Mouse (Mus musculus): ENCODE results near the gene Suz12. TPM values are rescaled to one million over a fixed set of nuclear protein-coding genes. Genes with fewer than 3 reads are reported as not detected.
A peak's percentile ranks its signal among the peaks of the same experiment; 100 is the strongest.
"Not testable (repeated sequence)": the region's sequence is repeated elsewhere in the genome, so short reads cannot be mapped to it uniquely, and the experiment has no call there.

Suz12 gene
- polyA plus RNA-seq, 1 experiment from 2014 or later, result 22.5 TPM

DNA sequence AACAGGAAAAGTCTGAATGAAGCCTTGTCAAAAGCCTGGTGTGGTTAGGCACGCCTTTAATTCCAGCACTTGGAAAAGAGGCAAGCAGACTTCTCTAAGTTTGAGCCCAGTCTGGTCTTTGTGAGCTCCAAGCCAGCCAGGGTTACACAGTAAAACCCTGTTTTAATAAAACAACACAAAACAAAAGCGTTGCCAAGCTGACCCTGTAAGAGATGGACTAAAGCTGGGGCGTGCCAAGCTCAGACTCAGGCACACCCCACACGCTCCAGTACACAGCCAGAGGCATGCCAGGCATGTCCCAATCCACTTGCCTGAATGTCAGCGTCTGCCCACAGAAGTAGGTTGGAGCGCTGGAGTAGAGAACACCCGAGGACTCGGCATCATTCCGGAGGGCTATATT lies 63.2 kb downstream of the Suz12 start:
- 90% methylated on average over 9 of the region's 9 CpGs for WGBS
- ATAC-seq, result no peak
- no peaks in the 10 kb centered on the region for H3K27me3 ChIP-seq
- H3K9me3 ChIP-seq, result no peaks in the 10 kb centered on the region
- H3K27ac ChIP-seq, result no peak overlapping the region
- H3K4me3 ChIP-seq (replicated peaks), result no peak overlapping the region
- H3K9ac ChIP-seq (replicated peaks), result no peak overlapping the region
- no peaks in the 10 kb centered on the region for H3K4me1 ChIP-seq (replicated peaks)
- H3K36me3 ChIP-seq, result peaks cover 37% of the 10 kb centered on the region
- no peak overlapping the region for H3K4me2 ChIP-seq (replicated peaks)

DNA sequence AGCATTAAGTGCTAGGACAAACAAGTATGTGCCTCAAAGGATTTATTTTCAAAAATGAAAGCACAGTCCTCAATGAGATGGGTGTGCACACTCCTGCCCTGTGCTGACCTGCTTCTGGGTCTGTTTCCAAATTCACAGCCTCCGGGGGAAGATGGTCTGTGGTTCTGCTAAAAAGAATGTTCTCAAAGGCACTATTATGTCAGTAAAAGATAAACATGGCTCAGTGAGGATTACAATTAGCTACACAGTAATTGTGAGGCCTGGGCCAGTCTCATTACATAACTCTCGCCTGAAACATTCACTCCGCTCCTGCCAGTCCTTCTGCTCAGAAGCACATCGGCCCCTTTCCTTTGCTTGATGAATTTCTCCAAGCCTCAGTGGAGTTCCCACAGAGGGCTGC lies 69.3 kb downstream of the Suz12 start:
- 68% methylated on average over 4 of the region's 4 CpGs for WGBS
- no peak overlapping the region for H3K4me3 ChIP-seq (replicated peaks)
- no peak for ATAC-seq
- no peaks in the 10 kb centered on the region for H3K9me3 ChIP-seq
- H3K27me3 ChIP-seq, result no peaks in the 10 kb centered on the region
- peaks cover 20% of the 10 kb centered on the region for H3K36me3 ChIP-seq
- H3K4me1 ChIP-seq (replicated peaks), result no peaks in the 10 kb centered on the region
- no peak overlapping the region for H3K4me2 ChIP-seq (replicated peaks)
- no peak overlapping the region for H3K27ac ChIP-seq
- H3K9ac ChIP-seq (replicated peaks), result no peak overlapping the region

DNA sequence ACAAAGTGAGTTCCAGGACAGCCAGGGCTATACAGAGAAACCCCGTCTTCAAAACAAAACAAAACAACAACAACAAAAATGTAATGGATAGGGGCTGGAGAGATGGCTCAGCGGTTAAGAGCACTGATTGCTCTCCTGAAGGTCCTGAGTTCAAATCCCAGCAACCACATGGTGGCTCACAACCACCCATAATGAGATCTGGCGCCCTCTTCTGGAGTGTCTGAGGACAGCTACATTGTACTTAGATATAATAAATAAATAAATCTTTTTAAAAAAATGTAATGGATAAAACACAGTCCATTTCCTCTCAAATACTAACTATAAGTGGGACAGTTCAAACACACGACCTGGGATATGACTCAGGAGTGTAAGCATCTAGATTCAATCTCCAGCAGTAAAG lies 73.5 kb downstream of the Suz12 start:
- not testable (repeated sequence) for ATAC-seq; H3K36me3 ChIP-seq; H3K4me3 ChIP-seq (replicated peaks); H3K9me3 ChIP-seq; H3K27ac ChIP-seq; H3K9ac ChIP-seq (replicated peaks); H3K4me2 ChIP-seq (replicated peaks); H3K27me3 ChIP-seq; H3K4me1 ChIP-seq (replicated peaks)
- WGBS, result 89% methylated on average over 4 of the region's 4 CpGs

DNA sequence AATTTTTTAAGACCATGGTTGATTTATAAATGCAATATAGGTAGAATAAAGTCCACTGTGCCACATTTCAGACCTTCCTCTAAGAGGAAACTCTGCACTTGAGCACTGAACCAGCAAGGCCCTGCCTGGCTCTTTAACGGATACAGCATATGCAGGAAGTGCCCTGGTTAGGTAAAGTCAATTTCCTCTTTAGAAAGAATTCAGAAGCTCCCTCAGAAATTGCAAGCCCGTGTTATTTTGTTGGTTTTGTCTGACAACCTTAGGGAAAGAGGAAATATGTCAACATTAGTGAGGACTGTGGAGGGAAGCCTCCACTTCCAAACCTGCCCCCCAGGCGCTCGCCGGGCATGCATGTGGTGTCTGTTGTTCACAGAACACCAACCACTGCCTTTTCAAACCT lies 74.7 kb downstream of the Suz12 start:
- 93% methylated on average over 5 of the region's 5 CpGs for WGBS
- no peaks in the 10 kb centered on the region for H3K4me1 ChIP-seq (replicated peaks)
- no peak for ATAC-seq

DNA sequence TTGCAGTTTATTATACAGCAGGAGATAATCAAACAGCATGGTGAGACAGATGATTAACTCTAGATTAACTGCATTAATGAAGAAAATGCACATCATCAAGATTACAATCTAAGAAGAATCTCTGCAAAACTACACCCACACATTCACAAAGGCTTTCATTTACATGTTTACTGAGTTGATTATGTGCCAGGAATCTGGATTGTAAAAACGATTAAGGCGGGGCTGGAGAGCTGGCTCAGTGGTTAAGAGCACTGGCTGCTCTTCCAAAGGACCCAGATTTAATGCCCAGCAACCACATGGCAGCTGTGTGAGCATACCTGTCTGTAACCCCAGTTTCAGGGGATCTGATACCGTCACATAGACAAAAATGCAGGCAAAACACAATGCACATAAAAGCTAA lies 76.9 kb downstream of the Suz12 start:
- ATAC-seq, result no peak

More for the DNA sequence above, 74.7 kb downstream of the Suz12 start:
- Histone ChIP-seq H3K4me2 (replicated peaks) (no peak overlapping the region), H3K36me3 (no peaks in the 10 kb centered on the region; the same call in 1 of the 2 replicates), H3K4me3 (replicated peaks) (no peak overlapping the region), H3K27me3 (no peaks in the 10 kb centered on the region), H3K9me3 (no peaks in the 10 kb centered on the region), H3K27ac (no peak overlapping the region), H3K9ac (replicated peaks) (no peak overlapping the region)

DNA sequence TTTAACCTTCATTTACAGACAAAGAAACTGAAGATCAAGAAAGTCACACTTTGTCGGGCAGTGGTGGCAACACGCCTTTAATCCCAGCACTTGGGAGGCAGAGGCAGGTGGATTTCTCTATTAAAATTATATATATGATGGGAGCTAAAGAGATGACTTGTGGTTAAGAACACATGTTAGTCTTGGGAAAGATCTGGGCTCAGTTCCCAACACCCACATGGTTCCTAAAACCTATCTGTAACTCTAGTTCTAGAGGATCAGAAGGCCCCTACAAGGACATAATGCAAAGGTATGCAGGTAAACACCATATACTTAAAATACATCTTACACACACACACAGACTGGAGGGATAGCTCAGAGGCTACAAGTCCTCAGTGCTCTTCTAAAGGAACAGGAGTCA lies 78.1 kb downstream of the Suz12 start:
- no peak overlapping the region for H3K4me2 ChIP-seq (replicated peaks)
- no peak overlapping the region for H3K27ac ChIP-seq
- no peak for ATAC-seq
- H3K4me1 ChIP-seq (replicated peaks), result no peaks in the 10 kb centered on the region
- H3K9ac ChIP-seq (replicated peaks), result no peak overlapping the region
- H3K27me3 ChIP-seq, result no peaks in the 10 kb centered on the region
- 95% methylated on average over 2 of the region's 2 CpGs for WGBS
- no peaks in the 10 kb centered on the region for H3K9me3 ChIP-seq
- H3K4me3 ChIP-seq (replicated peaks), result no peak overlapping the region
- no peaks in the 10 kb centered on the region for H3K36me3 ChIP-seq

More for the DNA sequence above, 76.9 kb downstream of the Suz12 start:
- H3K4me2 ChIP-seq (replicated peaks), result no peak overlapping the region
- WGBS, result 84% methylated on average over 3 of the region's 3 CpGs
- H3K9ac ChIP-seq (replicated peaks), result no peak overlapping the region
- no peak overlapping the region for H3K4me3 ChIP-seq (replicated peaks)
- H3K9me3 ChIP-seq, result no peaks in the 10 kb centered on the region
- no peak overlapping the region for H3K27ac ChIP-seq
- H3K4me1 ChIP-seq (replicated peaks), result no peaks in the 10 kb centered on the region
- no peaks in the 10 kb centered on the region for H3K27me3 ChIP-seq
- H3K36me3 ChIP-seq, result no peaks in the 10 kb centered on the region

DNA sequence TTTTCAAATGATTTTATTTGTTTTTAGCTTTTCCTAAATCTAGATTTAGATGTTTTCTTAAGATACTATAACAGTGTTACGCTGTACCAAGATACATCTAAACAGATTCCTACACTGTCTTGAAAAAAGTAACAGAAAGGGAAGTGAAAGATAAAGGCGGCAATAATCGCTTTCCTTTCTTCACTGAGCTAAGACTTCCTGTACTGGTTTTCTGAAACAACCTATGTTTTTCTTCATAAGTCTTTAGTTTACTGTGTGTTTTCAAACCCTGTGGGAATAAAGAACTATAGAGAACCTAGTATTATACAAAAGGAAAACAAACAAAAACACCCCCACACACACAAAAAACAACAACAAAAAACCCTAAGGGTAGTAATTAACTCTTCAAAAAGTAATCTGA lies 79.5 kb downstream of the Suz12 start:
- Histone ChIP-seq H3K9me3 (no peaks in the 10 kb centered on the region), H3K4me2 (replicated peaks) (no peak overlapping the region), H3K36me3 (no peaks in the 10 kb centered on the region), H3K4me3 (replicated peaks) (no peak overlapping the region), H3K27ac (no peak overlapping the region), H3K9ac (replicated peaks) (no peak overlapping the region), H3K27me3 (no peaks in the 10 kb centered on the region), H3K4me1 (replicated peaks) (no peaks in the 10 kb centered on the region)
- no peak for ATAC-seq
- 95% methylated on average over 3 of the region's 3 CpGs for WGBS

DNA sequence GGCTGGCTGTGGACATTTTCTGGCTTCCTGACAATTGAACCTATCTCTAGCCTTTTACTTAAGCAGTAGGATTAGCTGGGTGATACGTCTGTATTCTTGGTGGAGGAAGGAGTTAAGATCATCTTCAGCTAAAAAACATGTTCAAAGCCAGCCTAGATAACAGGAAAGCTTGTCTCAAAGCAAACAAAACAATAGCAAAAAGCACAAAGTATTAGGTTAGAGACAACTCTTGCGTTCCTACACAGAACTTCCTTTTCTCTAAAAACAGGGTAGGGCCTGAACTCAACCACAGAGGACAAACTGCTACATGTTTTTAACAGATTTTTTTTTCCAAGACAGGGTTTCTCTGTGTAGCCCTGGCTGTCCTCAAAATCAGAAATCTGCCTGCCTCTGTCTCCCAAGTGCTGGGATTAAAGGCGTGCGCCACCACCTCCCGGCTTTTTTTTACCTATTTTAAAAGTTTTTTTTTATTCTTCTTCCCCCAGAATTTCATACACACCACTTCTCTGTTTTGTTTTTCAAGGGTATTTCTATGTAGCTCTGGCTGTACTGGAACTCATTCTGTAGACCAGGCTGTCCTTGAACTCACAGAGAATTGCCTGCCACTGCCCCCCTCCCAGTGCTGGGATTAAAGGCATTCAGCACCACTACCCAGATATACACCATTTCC lies 82.8 kb downstream of the Suz12 start:
- no peak overlapping the region for H3K4me3 ChIP-seq (replicated peaks)
- peaks cover 6% of the 10 kb centered on the region for H3K4me1 ChIP-seq (replicated peaks)
- no peak overlapping the region for H3K4me2 ChIP-seq (replicated peaks)
- 98% methylated on average over 5 of the region's 5 CpGs for WGBS
- H3K27me3 ChIP-seq, result no peaks in the 10 kb centered on the region
- H3K9me3 ChIP-seq, result no peaks in the 10 kb centered on the region
- H3K9ac ChIP-seq (replicated peaks), result no peak overlapping the region
- no peak overlapping the region for H3K27ac ChIP-seq
- ATAC-seq, result no peak
- no peaks in the 10 kb centered on the region for H3K36me3 ChIP-seq

DNA sequence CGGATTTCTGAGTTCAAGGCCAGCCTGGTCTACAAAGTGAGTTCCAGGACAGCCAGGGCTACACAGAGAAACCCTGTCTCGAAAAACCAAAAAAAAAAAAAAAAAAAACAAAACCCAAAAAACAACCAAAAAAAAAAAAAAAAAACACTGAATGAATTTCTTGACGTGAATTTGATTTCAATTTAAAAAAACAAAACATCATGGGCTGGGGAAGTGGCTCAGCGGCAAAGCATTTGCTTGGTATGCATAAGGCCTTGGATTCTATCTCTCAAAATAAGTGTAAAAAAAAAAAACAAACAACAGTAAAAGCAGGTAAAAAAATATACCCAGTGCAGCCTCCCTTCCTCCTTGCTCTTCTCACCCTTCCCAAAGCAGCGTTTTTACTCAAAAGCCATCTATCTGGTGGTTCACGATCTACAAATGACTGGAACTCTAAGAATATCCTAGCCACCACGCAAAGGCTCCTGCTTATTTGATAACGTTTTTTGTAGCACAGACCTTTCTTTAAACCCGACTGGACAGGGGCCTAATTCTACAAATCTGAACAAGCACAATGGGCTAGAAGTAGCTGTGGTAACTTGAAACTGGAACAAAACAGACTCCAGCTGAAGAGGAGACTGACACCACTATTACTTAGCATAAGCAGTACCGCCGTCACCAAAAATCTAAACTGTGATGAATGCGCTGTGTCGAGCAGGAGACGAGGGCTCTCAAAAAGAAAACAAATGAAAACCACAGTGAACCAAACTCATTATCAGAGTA lies 85.1 kb downstream of the Suz12 start:
- ATAC-seq, result no peak
- 74% methylated on average over 13 of the region's 14 CpGs for WGBS

DNA sequence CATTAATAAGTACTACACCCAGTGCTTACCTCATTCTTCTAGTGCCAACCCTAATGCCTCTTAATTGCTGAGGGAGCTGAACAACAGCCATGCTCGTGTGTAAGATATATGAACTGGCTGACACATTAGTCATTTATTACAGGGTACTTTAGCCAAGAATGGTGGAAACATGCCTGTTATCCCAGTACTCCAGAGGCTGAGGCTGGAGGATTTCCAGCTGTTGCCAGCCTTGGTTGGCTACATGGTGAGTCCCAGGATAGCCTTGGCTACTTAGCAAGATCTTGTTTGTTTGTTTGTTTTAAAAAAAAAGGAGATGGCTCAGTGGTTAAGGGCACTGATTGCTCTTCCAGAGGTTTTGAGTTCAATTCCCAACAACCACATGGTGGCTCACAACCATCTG lies 85.9 kb downstream of the Suz12 start:
- no peak overlapping the region for H3K9ac ChIP-seq (replicated peaks)
- H3K27me3 ChIP-seq, result no peaks in the 10 kb centered on the region
- no peak overlapping the region for H3K4me3 ChIP-seq (replicated peaks)
- H3K4me1 ChIP-seq (replicated peaks), result peaks cover 11% of the 10 kb centered on the region
- WGBS, result 74% methylated on average over 1 of the region's 1 CpGs
- no peaks in the 10 kb centered on the region for H3K36me3 ChIP-seq
- ATAC-seq, result no peak
- H3K9me3 ChIP-seq, result no peaks in the 10 kb centered on the region
- no peak overlapping the region for H3K4me2 ChIP-seq (replicated peaks)
- H3K27ac ChIP-seq, result no peak overlapping the region

More for the DNA sequence above, 85.1 kb downstream of the Suz12 start:
- H3K9me3 ChIP-seq, result no peaks in the 10 kb centered on the region
- H3K36me3 ChIP-seq, result no peaks in the 10 kb centered on the region
- H3K27ac ChIP-seq, result no peak overlapping the region
- peaks cover 11% of the 10 kb centered on the region for H3K4me1 ChIP-seq (replicated peaks)
- H3K4me3 ChIP-seq (replicated peaks), result no peak overlapping the region
- H3K9ac ChIP-seq (replicated peaks), result no peak overlapping the region
- no peak overlapping the region for H3K4me2 ChIP-seq (replicated peaks)
- no peaks in the 10 kb centered on the region for H3K27me3 ChIP-seq

DNA sequence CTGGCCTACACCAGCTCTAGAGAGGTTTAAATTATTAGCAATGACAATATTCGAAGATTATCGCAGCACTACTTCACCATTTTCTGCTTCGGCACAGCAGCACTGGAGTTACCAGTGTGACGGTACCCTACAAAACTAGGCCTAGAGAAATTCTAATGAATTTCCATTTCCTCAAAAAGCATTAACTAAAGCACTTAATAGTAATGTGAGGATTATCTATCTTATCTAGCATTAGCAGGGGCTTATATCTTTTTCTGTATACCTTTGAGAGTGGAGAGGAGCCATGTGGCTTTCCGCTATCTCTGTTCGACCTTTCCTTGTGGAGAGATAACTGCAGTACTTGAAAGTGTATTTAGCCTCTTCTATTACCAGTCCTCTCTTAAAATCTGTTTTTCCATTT lies 86.8 kb downstream of the Suz12 start:
- H3K9ac ChIP-seq (replicated peaks), result peak overlapping the region; percentile 92
- no peak for ATAC-seq

DNA sequence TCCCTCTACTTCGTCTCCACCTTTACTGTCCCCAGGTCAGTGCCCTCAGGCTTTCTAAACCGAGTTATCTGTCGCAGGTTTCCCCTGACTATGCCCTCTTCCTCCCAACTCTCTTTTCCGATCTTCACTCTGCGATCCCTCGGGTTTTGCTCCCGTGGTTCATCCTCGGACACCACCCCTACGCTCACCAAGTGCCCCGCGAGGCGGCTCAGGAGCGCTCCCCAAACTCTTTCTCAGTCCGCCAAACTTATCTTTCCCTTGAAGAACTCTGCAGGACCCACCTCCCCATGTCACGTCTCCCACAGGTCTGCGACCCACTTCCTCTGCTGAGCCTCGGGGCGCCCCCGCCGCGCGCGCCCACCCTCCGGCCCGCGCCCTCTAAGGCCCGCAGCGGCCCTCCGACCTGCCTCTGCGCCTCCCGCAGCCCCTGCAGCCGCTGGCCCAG lies 87.5 kb downstream of the Suz12 start:
- H3K4me1 ChIP-seq (replicated peaks), result peaks cover 11% of the 10 kb centered on the region
- no peaks in the 10 kb centered on the region for H3K9me3 ChIP-seq
- peak overlapping the region; percentile 75 for H3K4me3 ChIP-seq (replicated peaks)
- peak overlapping the region; percentile 74 for H3K4me2 ChIP-seq (replicated peaks)
- no peaks in the 10 kb centered on the region for H3K36me3 ChIP-seq
- H3K9ac ChIP-seq (replicated peaks), result peak overlapping the region; percentile 92
- under 1% methylated on average over 32 of the region's 32 CpGs for WGBS
- peak overlapping the region; percentile 82 for H3K27ac ChIP-seq
- no peak for ATAC-seq
- no peaks in the 10 kb centered on the region for H3K27me3 ChIP-seq

More for the DNA sequence above, 86.8 kb downstream of the Suz12 start:
- Histone ChIP-seq H3K4me2 (replicated peaks) (peak overlapping the region; percentile 74), H3K4me3 (replicated peaks) (peak overlapping the region; percentile 75), H3K9me3 (no peaks in the 10 kb centered on the region), H3K4me1 (replicated peaks) (peaks cover 11% of the 10 kb centered on the region), H3K27me3 (no peaks in the 10 kb centered on the region), H3K36me3 (no peaks in the 10 kb centered on the region), H3K27ac (no peak overlapping the region)
- 66% methylated on average over 6 of the region's 6 CpGs for WGBS
